Mouse (Mus musculus) ES-Bruce4 (cell line): ENCODE measurements around the gene Cnnm3.

ENCODE experiments used
- CTCF ChIP-seq: IDR thresholded peaks from one replicate; pipeline ENCODE4 v1.8.1; 2011; ENCODE audit warnings: low read depth, low read length
- EP300 ChIP-seq: IDR thresholded peaks from 2 replicates; pipeline ENCODE4 v1.6.1; 2011; ENCODE audit warnings: low read depth, low read length; ENCODE audit not compliant: insufficient read depth

- TF ChIP-seq CTCF (peak; percentile 31), EP300 (no peak)
Observed at GRCm38 (mm10) chr1:36471181-36472105, 40.2 kb upstream of the Cnnm3 start, which contains the start of gene Cnnm4.
